Mouse (Mus musculus): ENCODE measurements around the gene Mau2.

DNA sequence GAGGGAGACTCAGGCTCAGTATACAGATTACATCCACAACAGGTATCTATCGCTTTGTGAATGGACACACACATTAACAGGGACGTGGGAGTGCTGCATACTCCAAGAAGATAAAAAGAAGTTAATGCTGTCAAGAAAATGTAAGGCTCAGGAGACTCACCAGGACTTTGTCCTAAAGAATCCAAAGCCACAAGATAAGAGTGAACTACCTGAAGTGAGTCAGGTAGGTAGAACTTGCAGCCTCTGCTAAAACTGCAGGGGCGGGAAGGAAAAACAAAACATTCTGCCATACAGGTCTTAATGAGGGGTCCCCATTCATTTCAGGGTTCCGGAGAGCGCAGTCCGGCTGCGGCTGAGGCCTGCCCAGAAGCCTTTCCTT lies 69.5 kb downstream of the Mau2 start:
- no peak for TF ChIP-seq GATA1 (IDR thresholded peaks at IDR 0.05; ENCODE audit: borderline replicate concordance, low read length)
- no peak for TF ChIP-seq FLI1 (IDR thresholded peaks at IDR 0.05; ENCODE audit: low read length)
